Mouse (Mus musculus) kidney, postnatal 0 days (tissue): ENCODE measurements around the gene Gapvd1. TPM values are rescaled to one million over a fixed set of nuclear protein-coding genes. Genes with fewer than 3 reads are reported as not detected.

Experiments used
- ATAC-seq: fragments of 200-750 bp; cut with Nextera tagmentation; replicated peaks from 2 replicates; pipeline ENCODE4 v1.8.0; 2017; ENCODE audit warnings: low read depth, moderate number of reproducible peaks, moderate TSS enrichment, moderate library complexity; ENCODE audit not compliant: low FRiP score
- DNase-seq: peaks from one replicate; pipeline ENCODE4 v3.0.0-alpha.2; 2016; ENCODE audit warnings: low spot score
- H3K27ac ChIP-seq: fragments of 300-500 bp; sonication (generic); 2 replicates; pipeline ENCODE4 v1.5.1; 2014; ENCODE audit warnings: mild to moderate bottlenecking
- H3K27me3 ChIP-seq: fragments of 300-500 bp; sonication (generic); 2 replicates; pipeline ENCODE4 v1.6.1; 2014; ENCODE audit warnings: low read length, mixed read lengths; ENCODE audit not compliant: insufficient read depth
- H3K36me3 ChIP-seq: fragments of 300-500 bp; sonication (generic); 2 replicates; pipeline ENCODE4 v1.6.1; 2014; ENCODE audit warnings: low read length, mixed read lengths; ENCODE audit not compliant: insufficient read depth
- H3K4me1 ChIP-seq: fragments of 300-500 bp; sonication (generic); replicated peaks from 2 replicates; pipeline ENCODE4 v1.6.1; 2014; ENCODE audit warnings: antibody characterized with exemption, low read length, mixed read lengths; ENCODE audit not compliant: insufficient read depth
- H3K4me2 ChIP-seq: fragments of 300-500 bp; sonication (generic); 2 replicates; pipeline ENCODE4 v1.6.1; 2014; ENCODE audit warnings: mild to moderate bottlenecking, low read length, moderate library complexity, mixed read lengths
- H3K4me3 ChIP-seq: fragments of 300-500 bp; sonication (generic); replicated peaks from 2 replicates; pipeline ENCODE4 v1.5.1; 2014; ENCODE audit warnings: low read depth, low read length
- H3K9ac ChIP-seq: fragments of 300-500 bp; sonication (generic); 2 replicates; pipeline ENCODE4 v1.6.1; 2014; ENCODE audit warnings: low read depth, low read length
- H3K9me3 ChIP-seq: fragments of 300-500 bp; sonication (generic); replicated peaks from 2 replicates; pipeline ENCODE4 v1.6.1; 2016; ENCODE audit warnings: low read length, inconsistent platforms, mixed read lengths
- CTCF ChIP-seq: IDR thresholded peaks from 2 replicates; pipeline ENCODE4 v1.5.1; 2016; ENCODE audit warnings: antibody characterized with exemption, low read depth, mild to moderate bottlenecking, moderate library complexity
- WGBS: fragments of 180-500 bp; shearing (Covaris S2); extraction: QIAGEN DNeasy Blood & Tissue Kit; methylation state at CpG from one replicate; pipeline ENCODE4 v1.1.7; 2014; 5-methylcytosine and 5-hydroxymethylcytosine counted together
- polyA plus RNA-seq: library from polyadenylated mRNA; unstranded; fragments of >200 nt; fragmentation: Nextera tagmentation; extraction: Ambion mirVana; gene quantifications from 2 replicates; pipeline ENCODE4 v1.2.1, GENCODE M21; 2015

Gene Gapvd1
- polyA plus RNA-seq, 1 experiment from 2014 or later: 56.6 TPM

DNA sequence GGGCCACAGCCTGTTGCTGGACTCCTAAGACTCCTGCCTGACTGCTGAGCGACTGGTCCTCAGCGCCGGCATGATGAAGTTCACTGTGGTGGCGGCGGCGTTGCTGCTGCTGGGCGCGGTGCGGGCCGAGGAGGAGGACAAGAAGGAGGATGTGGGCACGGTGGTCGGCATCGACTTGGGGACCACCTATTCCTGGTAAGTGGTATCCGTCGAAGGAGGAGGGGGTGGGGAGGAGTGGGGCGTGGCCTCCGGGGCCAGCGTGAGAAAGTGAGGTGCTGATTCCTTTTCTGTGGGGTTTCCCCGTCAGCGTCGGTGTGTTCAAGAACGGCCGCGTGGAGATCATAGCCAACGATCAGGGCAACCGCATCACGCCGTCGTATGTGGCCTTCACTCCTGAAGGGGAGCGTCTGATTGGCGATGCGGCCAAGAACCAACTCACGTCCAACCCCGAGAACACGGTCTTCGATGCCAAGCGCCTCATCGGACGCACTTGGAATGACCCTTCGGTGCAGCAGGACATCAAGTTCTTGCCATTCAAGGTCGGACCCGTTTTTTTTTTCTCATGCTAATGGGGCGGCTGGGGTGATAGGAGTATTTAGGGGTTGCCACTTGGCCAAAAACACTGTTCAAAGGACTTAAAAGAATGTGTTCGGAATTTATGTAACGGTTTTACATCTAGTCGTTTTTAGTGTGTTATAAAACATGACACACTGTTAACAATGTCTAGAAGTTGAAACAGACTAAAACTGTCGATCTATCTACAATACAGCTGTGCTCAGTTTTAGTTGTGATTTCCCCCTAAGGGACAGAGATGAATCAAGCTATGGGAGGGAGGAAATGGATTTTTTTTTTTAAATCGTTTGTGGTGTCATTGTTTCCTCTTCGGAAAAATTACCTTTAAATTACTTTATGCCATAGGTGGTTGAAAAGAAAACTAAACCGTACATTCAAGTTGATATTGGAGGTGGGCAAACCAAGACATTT lies 17.5 kb upstream of the Gapvd1 start:
- ATAC-seq (0 out of 2 replicates have a peak, but pooled peaks have one; percentile 0), DNase-seq (peak; percentile 29)
- Histone ChIP-seq H3K36me3 (peaks cover 32% of the 10 kb centered on the region), H3K4me1 (peaks cover 22% of the 10 kb centered on the region), H3K4me3 (peak overlapping the region; percentile 87), H3K9ac (peak overlapping the region; percentile 96), H3K4me2 (peak overlapping the region; percentile 59), H3K27ac (peak overlapping the region; percentile 87), H3K9me3 (no peaks in the 10 kb centered on the region), H3K27me3 (no peaks in the 10 kb centered on the region)
- 3% methylated on average over 50 of the region's 50 CpGs for WGBS
- no peak for TF ChIP-seq CTCF

DNA sequence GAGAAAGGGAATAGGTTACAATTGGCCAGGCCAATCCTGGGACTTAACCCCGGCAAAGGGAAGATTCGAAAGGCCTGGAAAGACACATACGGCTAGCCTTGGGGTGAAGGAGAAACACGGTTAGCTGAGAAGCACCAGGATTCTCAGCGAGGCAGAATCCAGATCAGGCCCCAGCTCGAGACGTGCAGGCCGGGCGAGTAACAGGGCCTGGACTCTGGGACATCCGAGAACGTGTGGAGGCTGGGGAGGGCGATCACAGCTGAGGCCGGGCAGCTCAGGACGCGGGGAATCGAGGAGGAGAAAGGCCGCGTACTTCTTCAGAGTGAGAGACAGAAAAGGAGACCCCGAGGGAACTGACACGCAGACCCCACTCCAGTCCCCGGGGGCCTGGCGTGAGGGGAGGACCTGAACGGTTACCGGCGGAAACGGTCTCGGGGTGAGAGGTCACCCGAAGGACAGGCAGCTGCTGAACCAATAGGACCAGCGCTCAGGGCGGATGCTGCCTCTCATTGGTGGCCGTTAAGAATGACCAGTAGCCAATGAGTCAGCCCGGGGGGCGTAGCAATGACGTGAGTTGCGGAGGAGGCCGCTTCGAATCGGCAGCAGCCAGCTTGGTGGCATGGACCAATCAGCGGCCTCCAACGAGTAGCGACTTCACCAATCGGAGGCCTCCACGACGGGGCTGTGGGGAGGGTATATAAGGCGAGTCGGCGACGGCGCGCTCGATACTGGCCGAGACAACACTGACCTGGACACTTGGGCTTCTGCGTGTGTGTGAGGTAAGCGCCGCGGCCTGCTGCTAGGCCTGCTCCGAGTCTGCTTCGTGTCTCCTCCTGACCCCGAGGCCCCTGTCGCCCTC lies 16.6 kb upstream of the Gapvd1 start, which contains the start of gene Hspa5:
Hspa5 (plus strand) TSS at position 603 of the 859 bp plus-strand sequence.
- WGBS: under 1% methylated on average over 60 of the region's 60 CpGs

DNA sequence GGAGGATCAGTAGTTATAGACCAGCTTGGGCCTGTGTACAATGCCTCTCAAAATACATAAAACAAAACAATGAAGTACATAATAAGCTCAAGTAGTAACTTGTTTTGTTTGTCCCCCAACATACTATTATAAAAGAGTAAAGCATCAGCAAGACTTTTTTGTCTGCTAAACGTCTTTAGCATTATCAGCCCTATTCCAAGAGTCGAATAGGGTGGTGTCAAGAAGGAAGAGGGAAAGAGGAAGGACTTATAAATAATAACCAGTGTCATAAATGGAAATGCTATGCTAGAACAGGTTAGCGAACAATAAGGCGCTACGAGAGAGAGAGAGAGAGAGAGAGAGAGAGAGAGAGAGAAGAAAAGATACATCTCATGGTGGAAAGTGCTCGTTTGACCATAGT lies 15.9 kb upstream of the Gapvd1 start:
- Histone ChIP-seq H3K27ac (peak overlapping the region; percentile 93), H3K27me3 (no peaks in the 10 kb centered on the region), H3K4me3 (peak overlapping the region; percentile 70), H3K36me3 (peaks cover 22% of the 10 kb centered on the region), H3K9ac (peak overlapping the region; percentile 97), H3K4me1 (peaks cover 22% of the 10 kb centered on the region), H3K4me2 (peak overlapping the region; percentile 77), H3K9me3 (no peaks in the 10 kb centered on the region)
- DNase-seq (no peak), ATAC-seq (no peak)
- under 1% methylated on average over 6 of the region's 6 CpGs for WGBS
- no peak for TF ChIP-seq CTCF

More for the DNA sequence above, 16.6 kb upstream of the Gapvd1 start, which contains the start of gene Hspa5:
- peaks cover 22% of the 10 kb centered on the region for H3K4me1 ChIP-seq
- peak; percentile 100 for DNase-seq
- peak within 1 kb of the TSS; percentile 87 for H3K4me3 ChIP-seq
- peak within 1 kb of the TSS; percentile 97 for H3K9ac ChIP-seq
- peak within 1 kb of the TSS; percentile 77 for H3K4me2 ChIP-seq
- no peaks in the 10 kb centered on the region for H3K27me3 ChIP-seq
- no peaks in the 10 kb centered on the region for H3K9me3 ChIP-seq
- peaks cover 28% of the 10 kb centered on the region for H3K36me3 ChIP-seq
- H3K27ac ChIP-seq: peak within 1 kb of the TSS; percentile 93
- peak; percentile 99 for ATAC-seq
- no peak for TF ChIP-seq CTCF

DNA sequence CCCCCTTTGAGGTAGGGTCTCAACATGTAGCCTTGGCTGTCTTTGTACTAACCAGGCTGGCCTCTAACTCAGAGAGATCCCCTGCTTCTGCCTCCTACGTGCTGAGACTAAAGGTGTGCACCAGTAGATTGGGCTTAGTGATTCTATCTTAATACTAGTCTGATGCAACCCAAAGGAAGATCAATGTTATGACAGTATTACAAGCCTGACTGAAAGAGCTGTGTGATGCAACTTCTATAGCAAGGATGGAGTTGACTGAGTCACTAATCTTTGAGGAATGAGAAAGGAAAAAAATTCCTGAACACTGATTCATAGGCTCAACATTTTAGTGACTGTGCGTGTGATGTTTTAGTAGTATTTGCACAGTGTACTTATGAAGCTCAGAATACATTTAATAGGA lies 15.0 kb upstream of the Gapvd1 start:
- DNase-seq: no peak
- peaks cover 17% of the 10 kb centered on the region for H3K4me1 ChIP-seq
- no peak overlapping the region for H3K4me2 ChIP-seq
- WGBS: 93% methylated on average over 2 of the region's 2 CpGs
- H3K9ac ChIP-seq: no peak overlapping the region
- no peak overlapping the region for H3K4me3 ChIP-seq
- no peaks in the 10 kb centered on the region for H3K9me3 ChIP-seq
- H3K27ac ChIP-seq: no peak overlapping the region
- TF ChIP-seq CTCF: no peak
- peaks cover 15% of the 10 kb centered on the region for H3K36me3 ChIP-seq
- H3K27me3 ChIP-seq: no peaks in the 10 kb centered on the region
- ATAC-seq: no peak

DNA sequence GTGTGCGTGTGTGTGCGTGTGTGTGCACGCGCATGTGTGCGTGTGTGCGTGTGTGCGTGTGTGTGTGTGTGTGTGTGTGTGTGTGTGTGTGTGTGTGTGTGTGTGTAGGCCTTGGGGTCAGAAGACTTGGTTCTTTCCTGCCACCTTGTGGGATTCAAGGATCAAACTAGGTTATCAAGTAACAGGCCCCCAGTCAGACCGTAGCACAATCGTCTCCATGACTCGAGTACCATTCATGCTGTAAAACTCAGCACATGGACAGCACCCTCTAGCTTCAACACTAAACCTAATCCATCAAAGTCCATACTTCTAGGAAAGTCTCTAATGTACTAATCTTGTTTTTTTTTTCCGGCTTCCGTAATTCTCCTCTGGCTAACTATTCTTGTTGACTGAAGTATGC lies 9.8 kb upstream of the Gapvd1 start:
- H3K36me3 ChIP-seq: no peaks in the 10 kb centered on the region
- no peaks in the 10 kb centered on the region for H3K9me3 ChIP-seq
- no peak overlapping the region for H3K9ac ChIP-seq
- no peaks in the 10 kb centered on the region for H3K4me1 ChIP-seq
- ATAC-seq (no peak), DNase-seq (no peak)
- H3K4me2 ChIP-seq: no peak overlapping the region
- no peaks in the 10 kb centered on the region for H3K27me3 ChIP-seq
- 59% methylated on average over 12 of the region's 12 CpGs for WGBS
- no peak; the same call in 1 of the 2 replicates for TF ChIP-seq CTCF
- no peak overlapping the region for H3K4me3 ChIP-seq
- H3K27ac ChIP-seq: no peak overlapping the region

DNA sequence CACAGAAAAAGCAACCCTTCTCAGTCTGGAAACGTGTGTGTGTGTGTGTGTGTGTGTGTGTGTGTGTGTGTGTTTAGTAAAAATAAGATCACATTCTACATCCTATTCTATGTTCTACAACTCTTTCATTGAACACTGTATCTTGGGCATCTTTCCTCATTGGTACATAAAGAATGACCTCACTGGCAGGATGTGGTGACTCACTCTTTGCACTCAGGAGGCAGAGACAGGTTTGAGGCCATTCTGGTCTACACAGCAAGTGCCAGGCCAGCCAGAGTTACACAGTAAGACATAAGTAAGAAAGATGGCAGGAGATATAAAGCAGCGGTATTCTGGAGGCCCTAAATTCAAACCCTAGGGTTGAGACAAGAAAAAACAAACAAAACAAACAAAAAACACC lies 7.8 kb upstream of the Gapvd1 start:
- no peak overlapping the region for H3K4me3 ChIP-seq
- ATAC-seq: no peak
- H3K4me1 ChIP-seq: no peaks in the 10 kb centered on the region
- H3K36me3 ChIP-seq: no peaks in the 10 kb centered on the region
- H3K27ac ChIP-seq: no peak overlapping the region
- H3K4me2 ChIP-seq: no peak overlapping the region
- H3K9me3 ChIP-seq: no peaks in the 10 kb centered on the region
- no peak for TF ChIP-seq CTCF
- H3K9ac ChIP-seq: no peak overlapping the region
- 62% methylated on average over 2 of the region's 2 CpGs for WGBS
- no peak for DNase-seq
- H3K27me3 ChIP-seq: no peaks in the 10 kb centered on the region
